In the genomic region with DNA sequence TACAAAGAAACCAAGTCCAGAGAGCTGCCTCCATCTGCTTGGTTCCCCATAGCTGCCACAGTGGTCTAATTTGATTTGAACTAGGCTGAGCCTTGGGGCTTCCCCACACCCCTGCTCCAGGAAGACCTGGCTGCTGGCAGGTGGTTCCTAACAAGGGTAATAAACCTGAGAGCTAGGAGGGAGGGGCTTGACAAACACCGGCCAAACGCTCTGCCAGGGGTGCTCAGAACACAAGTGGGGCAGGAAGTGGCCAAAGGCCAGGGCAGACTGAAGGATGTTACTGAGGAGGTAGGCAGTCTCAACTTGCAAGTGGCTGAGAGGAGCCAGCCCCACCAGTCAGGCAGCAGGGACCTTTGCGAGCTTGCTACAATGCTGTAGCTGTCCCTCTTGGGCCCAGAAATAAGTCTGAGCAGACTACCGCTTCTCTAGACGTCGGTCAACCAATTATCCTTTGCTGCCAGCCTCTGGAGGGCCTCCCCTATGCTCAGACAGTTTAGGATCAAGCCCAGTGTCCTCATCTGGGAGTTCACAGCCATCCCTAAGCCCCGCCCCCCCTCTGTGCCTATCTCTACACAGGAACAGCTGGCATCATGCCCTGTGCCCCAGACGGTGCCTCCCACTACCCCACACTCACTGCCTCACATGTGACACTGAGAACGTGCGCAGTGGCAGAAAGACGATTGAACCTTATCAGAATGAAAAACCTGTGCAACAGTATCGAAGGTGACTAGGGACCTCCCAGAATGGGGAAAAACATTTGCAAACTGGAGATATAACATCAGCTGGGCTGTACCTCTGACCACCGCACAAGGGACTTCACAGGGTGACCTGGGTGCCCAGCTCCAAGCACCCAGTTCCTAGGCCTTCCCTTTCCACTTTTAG, we compare ENCODE assay signal across 8 mouse cellular contexts. TPM values are rescaled to one million over a fixed set of nuclear protein-coding genes. Genes with fewer than 3 reads are reported as not detected.
DNase-seq lines count a peak whose midpoint lies in the region.

No protein-coding gene starts in this region.

- H3K9me3 ChIP-seq in limb, embryonic 10.5 days (replicated peaks): no peaks in the 10 kb centered on the region

- peaks cover 31% of the 10 kb centered on the region for H3K4me1 ChIP-seq in limb, embryonic 10.5 days

- H3K4me3 ChIP-seq in limb, embryonic 10.5 days: no peak overlapping the region

- H3K27ac ChIP-seq in limb, embryonic 10.5 days: peak overlapping the region; percentile 38; the same call in 1 of the 2 replicates

- H3K27me3 ChIP-seq in limb, embryonic 10.5 days (ENCODE audit: low read depth, poor library complexity, severe bottlenecking): no peaks in the 10 kb centered on the region

- peak; percentile 41 for DNase-seq in adrenal gland, adult 2 months
- no peak for DNase-seq in adrenal gland, adult 8-10 months
- peak; percentile 22 for DNase-seq in urinary bladder, postnatal 14 days (ENCODE audit: low spot score)
- DNase-seq in urinary bladder, postnatal 10 days (ENCODE audit: low spot score): no peak
- no peak for DNase-seq in limb, embryonic 10.5 days (ENCODE audit: low spot score)
- DNase-seq in naive thymus-derived CD4-positive, alpha-beta T cell, adult 2 months (ENCODE audit: low read depth): peak; percentile 88
- DNase-seq in embryo, embryonic 11 days: no peak
- DNase-seq in frontal cortex, postnatal 25 days (ENCODE audit: low spot score in 2 of 2): no peak

- 65% methylated on average over 13 of the region's 13 CpGs for WGBS in limb, embryonic 10.5 days

- no peaks in the 10 kb centered on the region for H3K36me3 ChIP-seq in limb, embryonic 10.5 days

RNA-seq across cellular contexts. Expression of a gene that starts 11.6 kb away (rescaled TPM):
- 10 to 100 TPM; 16.6 to 18.0 TPM for total RNA-seq in adrenal gland, adult 2 months (2021)
- 19.6 and 20.4 TPM in 2 replicates for polyA plus RNA-seq in adrenal gland, adult 2 months (2012; rRNA removed)
- 10 to 100 TPM; 19.9 to 31.2 (median 21.9) TPM for total RNA-seq in adrenal gland, adult 8-10 months (2022)
- 1.2 and 2.4 TPM in 2 replicates for polyA plus RNA-seq in limb, embryonic 10.5 days (2016; fragmentation: Nextera tagmentation; extraction: Ambion mirVana)

Comparison
In these comparisons a context has a peak if more than half of its experiments do, and no peak if none do; other contexts are left out.
1. DNase-seq: peak in adrenal gland, adult 2 months (single experiment), urinary bladder, postnatal 14 days (single experiment) and naive thymus-derived CD4-positive, alpha-beta T cell, adult 2 months (single experiment); none in adrenal gland, adult 8-10 months (single experiment), urinary bladder, postnatal 10 days (single experiment), limb, embryonic 10.5 days (single experiment), embryo, embryonic 11 days (single experiment) and frontal cortex, postnatal 25 days (0 of 2).